Mouse (Mus musculus) G1E-ER4 (cell line): ENCODE measurements around the gene P2ry6. TPM values are rescaled to one million over a fixed set of nuclear protein-coding genes. Genes with fewer than 3 reads are reported as not detected.

ENCODE experiments used
- GATA1 ChIP-seq: IDR thresholded peaks from one replicate; pipeline ENCODE4 v1.8.0; 2012; ENCODE audit warnings: low read length, inconsistent platforms
- polyA plus RNA-seq: library from polyadenylated mRNA; stranded (reverse); fragments of >175 nt; gene quantifications from 2 replicates; pipeline ENCODE4 v1.2.3, GENCODE M21; 2012

The P2ry6 gene
- polyA plus RNA-seq, 1 experiment, result not detected

- no peak for TF ChIP-seq GATA1
These were observed 21.5 kb upstream of the P2ry6 start for GRCm38 (mm10) chr7:100995951-100996350.

- TF ChIP-seq GATA1, result no peak
These were observed 20.9 kb upstream of the P2ry6 start for GRCm38 (mm10) chr7:100995260-100995864.

- no peak for TF ChIP-seq GATA1
These were observed 18.7 kb upstream of the P2ry6 start for GRCm38 (mm10) chr7:100993166-100993565.

- TF ChIP-seq GATA1, result no peak
These were observed 17.5 kb upstream of the P2ry6 start for GRCm38 (mm10) chr7:100991972-100992371.

GRCm38 (mm10) chr7:100990636-100991311 is 16.3 kb upstream of the P2ry6 start:
- TF ChIP-seq GATA1, result no peak

GRCm38 (mm10) chr7:100988092-100988491 is 13.6 kb upstream of the P2ry6 start:
- no peak for TF ChIP-seq GATA1

- no peak for TF ChIP-seq GATA1
These were observed 10.3 kb upstream of the P2ry6 start for GRCm38 (mm10) chr7:100984452-100985395.

- no peak for TF ChIP-seq GATA1
These were observed 4.7 kb upstream of the P2ry6 start for GRCm38 (mm10) chr7:100979175-100979574.

- no peak for TF ChIP-seq GATA1
These were observed 3.7 kb upstream of the P2ry6 start for GRCm38 (mm10) chr7:100978171-100978570.

- no peak for TF ChIP-seq GATA1
These were observed 1.6 kb downstream of the P2ry6 start for GRCm38 (mm10) chr7:100972875-100973274.

GRCm38 (mm10) chr7:100968874-100969659 is 5.4 kb downstream of the P2ry6 start:
- no peak for TF ChIP-seq GATA1

- TF ChIP-seq GATA1, result no peak
These were observed 6.1 kb downstream of the P2ry6 start for GRCm38 (mm10) chr7:100968376-100968775.

GRCm38 (mm10) chr7:100967850-100968249 is 6.6 kb downstream of the P2ry6 start:
- TF ChIP-seq GATA1, result no peak

GRCm38 (mm10) chr7:100966014-100966413 is 8.4 kb downstream of the P2ry6 start:
- no peak for TF ChIP-seq GATA1

- no peak for TF ChIP-seq GATA1
These were observed 9.4 kb downstream of the P2ry6 start for GRCm38 (mm10) chr7:100965079-100965478.
